Mouse (Mus musculus) ES-Bruce4 (cell line): ENCODE data around the gene Bicral.

ENCODE experiments used
- CTCF ChIP-seq: IDR thresholded peaks from one replicate; pipeline ENCODE4 v1.8.1; 2011; ENCODE audit warnings: low read depth, low read length
- POLR2A ChIP-seq: IDR thresholded peaks from one replicate; pipeline ENCODE4 v1.8.1; 2011; ENCODE audit warnings: low read length; ENCODE audit not compliant: insufficient read depth

DNA sequence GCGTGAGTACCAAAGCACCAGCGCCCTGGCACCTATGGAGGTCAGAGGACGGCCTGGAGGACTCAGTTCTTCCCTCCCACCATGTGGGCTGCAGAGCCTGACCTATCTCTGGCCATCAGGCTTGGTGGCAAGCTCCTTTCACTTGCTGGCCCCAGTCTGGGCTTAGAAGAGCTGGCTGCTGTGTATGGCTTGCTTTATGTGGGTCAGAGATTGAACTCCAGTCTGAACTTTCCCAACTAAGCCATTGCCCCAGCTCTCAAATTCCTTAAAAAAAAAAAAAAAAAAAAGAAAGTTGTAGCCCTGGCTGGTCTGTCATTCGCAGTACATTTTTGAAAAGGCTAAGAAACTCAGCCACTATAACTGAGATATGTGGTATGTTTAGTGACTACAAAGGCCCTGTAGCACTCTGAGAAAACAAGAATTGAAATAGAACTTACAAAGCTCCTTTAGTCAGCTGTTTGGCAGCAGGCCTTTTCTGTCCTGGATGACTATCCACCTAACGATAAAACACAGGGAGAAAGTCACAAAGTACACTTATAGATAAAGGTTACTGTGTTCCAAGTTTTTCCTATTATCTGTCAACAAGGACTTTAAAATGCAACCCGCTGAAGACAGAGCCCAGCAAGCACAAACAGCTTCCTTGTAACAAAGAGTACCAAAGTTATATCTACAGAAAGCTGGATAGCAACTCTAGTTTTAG lies 49.0 kb downstream of the Bicral start:
- TF ChIP-seq POLR2A, result no peak
- TF ChIP-seq CTCF, result no peak
